Mouse (Mus musculus) C2C12 (cell line): ENCODE measurements around the gene Dtd1.
A peak's percentile ranks its signal among the peaks of the same experiment; 100 is the strongest.

Source experiments
- CEBPB ChIP-seq: IDR thresholded peaks from one replicate; pipeline ENCODE4 v1.6.1; 2011; ENCODE audit warnings: low read depth, mild to moderate bottlenecking, control low read depth, moderate library complexity
- CTCF ChIP-seq: IDR thresholded peaks from one replicate; pipeline ENCODE4 v1.5.1; 2011; ENCODE audit not compliant: control insufficient read depth, insufficient read depth, insufficient read length
- FOSL1 ChIP-seq: IDR thresholded peaks from one replicate; pipeline ENCODE4 v1.8.0; 2011; ENCODE audit warnings: mild to moderate bottlenecking, low read length; ENCODE audit not compliant: poor library complexity, insufficient read depth, severe bottlenecking
- MAX ChIP-seq: IDR thresholded peaks from one replicate; pipeline ENCODE4 v1.6.1; 2011; ENCODE audit warnings: mild to moderate bottlenecking, control low read depth
- MYOD1 ChIP-seq: IDR thresholded peaks from one replicate; pipeline ENCODE4 v1.6.1; 2011; ENCODE audit warnings: low read depth; ENCODE audit not compliant: control insufficient read depth, insufficient read length
- MYOG ChIP-seq: IDR thresholded peaks from one replicate; pipeline ENCODE4 v1.6.1; 2011; ENCODE audit not compliant: control insufficient read depth, insufficient read length; ENCODE audit errors: extremely low read depth
- USF1 ChIP-seq: IDR thresholded peaks from one replicate; pipeline ENCODE4 v1.6.1; 2011; ENCODE audit warnings: low read depth, mild to moderate bottlenecking, control low read depth, moderate library complexity

- peak; percentile 42 for TF ChIP-seq MAX
- no peak for TF ChIP-seq MYOD1
- no peak for TF ChIP-seq CTCF
- no peak for TF ChIP-seq USF1
- no peak for TF ChIP-seq CEBPB
- TF ChIP-seq MYOG: no peak
- TF ChIP-seq FOSL1: no peak
These were observed 5.6 kb upstream of the Dtd1 start, which contains the start of gene Smim26 for GRCm38 (mm10) chr2:144593951-144594651.
